Mouse (Mus musculus): Measurements from ENCODE around the gene Nr5a2. TPM values are rescaled to one million over a fixed set of nuclear protein-coding genes. Genes with fewer than 3 reads are reported as not detected.

The Nr5a2 gene
- total RNA-seq, 2 experiments from 2014 or later = not detected

- no peak for DNase-seq (ENCODE audit: low spot score in 2 of 2)
Measured at GRCm38 (mm10) chr1:136949323-136949741, 10.9 kb downstream of the Nr5a2 start.

GRCm38 (mm10) chr1:136948511-136949275 lies 11.6 kb downstream of the Nr5a2 start:
- no peak for DNase-seq (ENCODE audit: low spot score in 2 of 2)

GRCm38 (mm10) chr1:136948127-136948422 lies 12.2 kb downstream of the Nr5a2 start:
- no peak for DNase-seq (ENCODE audit: low spot score in 2 of 2)

GRCm38 (mm10) chr1:136947394-136948126 lies 12.7 kb downstream of the Nr5a2 start:
- DNase-seq (ENCODE audit: low spot score in 2 of 2) = no peak

GRCm38 (mm10) chr1:136946806-136947393 lies 13.3 kb downstream of the Nr5a2 start:
- no peak for DNase-seq (ENCODE audit: low spot score in 2 of 2)

- DNase-seq (ENCODE audit: low spot score in 2 of 2) = no peak
Measured at GRCm38 (mm10) chr1:136946404-136946803, 13.8 kb downstream of the Nr5a2 start.

- DNase-seq (ENCODE audit: low spot score in 2 of 2) = no peak
Measured at GRCm38 (mm10) chr1:136945876-136946275, 14.4 kb downstream of the Nr5a2 start.

GRCm38 (mm10) chr1:136945426-136945825 lies 14.8 kb downstream of the Nr5a2 start:
- DNase-seq (ENCODE audit: low spot score in 2 of 2) = no peak

- no peak for DNase-seq (ENCODE audit: low spot score in 2 of 2)
Measured at GRCm38 (mm10) chr1:136940603-136941002, 19.6 kb downstream of the Nr5a2 start.

- DNase-seq (ENCODE audit: low spot score in 2 of 2) = no peak
Measured at GRCm38 (mm10) chr1:136939220-136939619, 21.0 kb downstream of the Nr5a2 start.

- DNase-seq (ENCODE audit: low spot score in 2 of 2) = no peak
Measured at GRCm38 (mm10) chr1:136935960-136936324, 24.3 kb downstream of the Nr5a2 start.

GRCm38 (mm10) chr1:136935316-136935959 lies 24.8 kb downstream of the Nr5a2 start:
- no peak for DNase-seq (ENCODE audit: low spot score in 2 of 2)

- DNase-seq (ENCODE audit: low spot score in 2 of 2) = no peak
Measured at GRCm38 (mm10) chr1:136934051-136934450, 26.2 kb downstream of the Nr5a2 start.

GRCm38 (mm10) chr1:136931026-136931425 lies 29.2 kb downstream of the Nr5a2 start:
- DNase-seq (ENCODE audit: low spot score in 2 of 2) = no peak

GRCm38 (mm10) chr1:136929743-136930142 lies 30.5 kb downstream of the Nr5a2 start:
- no peak for DNase-seq (ENCODE audit: low spot score in 2 of 2)

GRCm38 (mm10) chr1:136927428-136927827 lies 32.8 kb downstream of the Nr5a2 start:
- no peak for DNase-seq (ENCODE audit: low spot score in 2 of 2)

GRCm38 (mm10) chr1:136926026-136926425 lies 34.2 kb downstream of the Nr5a2 start:
- no peak for DNase-seq (ENCODE audit: low spot score in 2 of 2)

- no peak for DNase-seq (ENCODE audit: low spot score in 2 of 2)
Measured at GRCm38 (mm10) chr1:136920089-136920488, 40.2 kb downstream of the Nr5a2 start.

- no peak for DNase-seq (ENCODE audit: low spot score in 2 of 2)
Measured at GRCm38 (mm10) chr1:136918791-136919190, 41.5 kb downstream of the Nr5a2 start.

GRCm38 (mm10) chr1:136915438-136915837 lies 44.8 kb downstream of the Nr5a2 start:
- DNase-seq (ENCODE audit: low spot score in 2 of 2) = peak; percentile 42 to 64

- no peak for DNase-seq (ENCODE audit: low spot score in 2 of 2)
Measured at GRCm38 (mm10) chr1:136911996-136912395, 48.3 kb downstream of the Nr5a2 start.

- DNase-seq (ENCODE audit: low spot score in 2 of 2) = no peak
Measured at GRCm38 (mm10) chr1:136911594-136911860, 48.7 kb downstream of the Nr5a2 start.

All from layer of hippocampus, adult 18-20 months (tissue).